ENCODE assay signal across 1 mouse cellular context in the genomic region with DNA sequence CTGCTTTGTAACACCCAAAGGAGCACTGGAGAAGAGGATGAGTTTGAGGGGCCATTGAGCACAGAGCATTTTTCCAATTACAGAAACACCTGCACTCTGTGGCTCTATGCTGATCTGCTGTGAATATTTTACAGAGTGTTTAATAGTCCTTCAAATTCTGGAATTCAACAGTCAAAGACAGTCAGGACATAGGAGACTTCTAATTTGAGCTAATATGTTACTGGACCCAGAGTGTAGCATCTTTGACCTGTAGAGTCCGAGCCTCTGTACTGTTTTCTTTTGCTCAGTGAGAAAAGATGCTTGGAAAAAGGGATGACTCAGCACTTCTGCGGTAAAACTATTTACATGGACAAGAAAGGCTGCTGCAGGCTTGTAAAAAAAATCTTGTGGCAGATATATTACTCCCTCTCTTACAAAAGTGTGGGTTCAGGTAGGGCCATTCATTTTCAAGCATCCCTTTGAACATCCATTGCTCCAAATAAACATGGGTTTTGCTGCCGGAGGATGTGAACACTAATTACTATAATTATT.
TF ChIP-seq lines count a peak whose summit lies in the region.

No protein-coding gene starts in this region.

TF ChIP-seq in ES-E14, 5 proteins besides CTCF, POLR2A, EP300 and RAD21 (continued from another document):
- TF ChIP-seq MAFK (IDR thresholded peaks at IDR 0.05; ENCODE audit: insufficient read depth, low read depth, low read length) = peak; percentile 93
